Mouse (Mus musculus): Measurements from ENCODE around the gene Il17rb. TPM values are rescaled to one million over a fixed set of nuclear protein-coding genes. Genes with fewer than 3 reads are reported as not detected.

Gene Il17rb
- polyA plus RNA-seq, 1 experiment from 2014 or later, result 2.2 TPM

DNA sequence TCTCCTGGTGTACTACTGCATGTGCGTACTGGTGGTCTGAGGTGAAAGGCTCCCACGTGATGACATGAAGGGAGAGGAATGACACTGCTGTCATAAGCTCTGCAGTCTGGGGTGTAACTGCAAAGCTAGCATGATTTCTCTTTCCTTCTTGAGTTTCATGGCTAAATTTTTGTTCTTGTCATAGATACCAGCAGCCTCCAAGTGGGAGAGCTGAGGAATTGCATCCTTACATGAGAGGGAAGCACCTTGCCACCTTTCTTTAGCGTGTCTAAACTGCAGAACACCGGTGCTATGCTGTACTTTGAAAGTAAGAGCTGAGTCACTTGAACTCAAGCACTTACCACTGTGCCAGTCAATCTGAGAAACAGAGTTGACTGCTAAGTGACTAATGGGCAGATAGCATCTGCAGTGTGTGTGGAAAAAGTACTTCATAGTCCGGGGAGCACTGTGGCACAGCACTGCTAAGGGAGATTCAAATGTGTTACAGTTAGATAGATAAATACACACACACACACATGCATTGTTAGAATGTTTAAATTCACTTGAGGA, 61.9 kb downstream of the Il17rb start:
- 65% methylated on average over 5 of the region's 5 CpGs for WGBS
- Histone ChIP-seq H3K9ac (no peak overlapping the region), H3K4me2 (replicated peaks) (no peak overlapping the region), H3K4me3 (replicated peaks) (no peak overlapping the region), H3K27me3 (no peaks in the 10 kb centered on the region), H3K9me3 (replicated peaks) (no peaks in the 10 kb centered on the region), H3K36me3 (no peaks in the 10 kb centered on the region), H3K4me1 (no peaks in the 10 kb centered on the region), H3K27ac (replicated peaks) (no peak overlapping the region)
- no peak for ATAC-seq (ENCODE audit: insufficient number of reproducible peaks, low FRiP score, low TSS enrichment, low read depth)

Small RNA genes lying within 50 kb of the gene (microRNA-seq; reads per million reads assigned to microRNA genes)
- not detected for gene Mir6947 (ENCODE audit: borderline number of aligned reads)

Other genes with a start within 250 kb of the Il17rb start
- 318 and 334 TPM in 2 replicates for gene Selenok, start 40.6 kb downstream of the Il17rb start, polyA plus RNA-seq (2015; fragmentation: Nextera tagmentation; extraction: Ambion mirVana)
- 62.2 and 67.7 TPM in 2 replicates for gene Actr8, start 30.6 kb downstream of the Il17rb start, polyA plus RNA-seq (2015; fragmentation: Nextera tagmentation; extraction: Ambion mirVana)
- gene Chdh, start 127 bp upstream of the Il17rb start, polyA plus RNA-seq (2015; fragmentation: Nextera tagmentation; extraction: Ambion mirVana), result 1.6 and 1.7 TPM in 2 replicates